Mouse (Mus musculus): ENCODE measurements around the gene Ttf1.
A peak's percentile ranks its signal among the peaks of the same experiment; 100 is the strongest.

Ttf1 gene

GRCm38 (mm10) chr2:29060135-29060597 lies at the start of gene Ttf1:
Ttf1 (plus strand) TSS chr2:29060262.
- DNase-seq = peak; percentile 87

GRCm38 (mm10) chr2:29012523-29012922 lies 47.5 kb upstream of the Ttf1 start:
- DNase-seq = no peak

GRCm38 (mm10) chr2:29016599-29017587 lies 43.2 kb upstream of the Ttf1 start:
- DNase-seq = no peak

- DNase-seq = no peak
These were observed 41.4 kb upstream of the Ttf1 start for GRCm38 (mm10) chr2:29018680-29019079.

GRCm38 (mm10) chr2:29021025-29021424 lies 39.0 kb upstream of the Ttf1 start:
- no peak for DNase-seq

GRCm38 (mm10) chr2:29023001-29023400 lies 37.1 kb upstream of the Ttf1 start:
- no peak for DNase-seq

- no peak for DNase-seq
These were observed 34.8 kb upstream of the Ttf1 start for GRCm38 (mm10) chr2:29025284-29025683.

- DNase-seq = no peak
These were observed 29.9 kb upstream of the Ttf1 start for GRCm38 (mm10) chr2:29030048-29030734.

GRCm38 (mm10) chr2:29031951-29032350 lies 28.1 kb upstream of the Ttf1 start:
- DNase-seq = no peak

GRCm38 (mm10) chr2:29034542-29035475 lies 25.3 kb upstream of the Ttf1 start:
- DNase-seq = no peak

GRCm38 (mm10) chr2:29035698-29036097 lies 24.4 kb upstream of the Ttf1 start:
- no peak for DNase-seq

GRCm38 (mm10) chr2:29039741-29040140 lies 20.3 kb upstream of the Ttf1 start:
- no peak for DNase-seq

GRCm38 (mm10) chr2:29040594-29041476 lies 19.2 kb upstream of the Ttf1 start:
- DNase-seq = no peak

- DNase-seq = no peak
These were observed 18.6 kb upstream of the Ttf1 start for GRCm38 (mm10) chr2:29041477-29041768.

GRCm38 (mm10) chr2:29042124-29042523 lies 17.9 kb upstream of the Ttf1 start:
- DNase-seq = no peak

GRCm38 (mm10) chr2:29046151-29046550 lies 13.9 kb upstream of the Ttf1 start:
- DNase-seq = no peak

GRCm38 (mm10) chr2:29051932-29052331 lies 8.1 kb upstream of the Ttf1 start:
- no peak for DNase-seq

- DNase-seq = peak; percentile 27
These were observed 7.1 kb upstream of the Ttf1 start for GRCm38 (mm10) chr2:29052943-29053454.

GRCm38 (mm10) chr2:29053802-29054544 lies 6.1 kb upstream of the Ttf1 start:
- DNase-seq = peak; percentile 29

- no peak for DNase-seq
These were observed 5.5 kb upstream of the Ttf1 start for GRCm38 (mm10) chr2:29054545-29054935.

GRCm38 (mm10) chr2:29054991-29055390 lies 5.1 kb upstream of the Ttf1 start, which contains the start of gene Cfap77:
Cfap77 (minus strand) TSS chr2:29055066.
- DNase-seq = no peak

Measured in cerebellum, adult 11 months (tissue).